Mouse (Mus musculus) layer of hippocampus, postnatal 14 days (tissue): ENCODE results near the gene Rps6ka1. TPM values are rescaled to one million over a fixed set of nuclear protein-coding genes. Genes with fewer than 3 reads are reported as not detected.
"Not testable (repeated sequence)": the region's sequence is repeated elsewhere in the genome, so short reads cannot be mapped to it uniquely, and the experiment has no call there.

Experiments
- DNase-seq, 2 experiments: peaks; one replicate each; pipeline ENCODE4 v3.0.0; 2021 to 2022; ENCODE audit warnings: low spot score in 2 of 2, mixed read lengths in 1 of 2
- total RNA-seq, 2 experiments: library from RNA; stranded (reverse); gene quantifications; 2 replicates each; pipeline ENCODE4 v1.2.3; 2021

Gene Rps6ka1
- total RNA-seq, 2 experiments from 2014 or later: 13.6 to 14.4 TPM

GRCm38 (mm10) chr4:133864380-133864981 is 23.1 kb downstream of the Rps6ka1 start:
- DNase-seq: no peak

- no peak for DNase-seq
Measured at GRCm38 (mm10) chr4:133863795-133864379, 23.7 kb downstream of the Rps6ka1 start.

- no peak for DNase-seq
Measured at GRCm38 (mm10) chr4:133857527-133857926, 30.1 kb downstream of the Rps6ka1 start.

- DNase-seq: no peak
Measured at GRCm38 (mm10) chr4:133854621-133855020, 33.0 kb downstream of the Rps6ka1 start.

GRCm38 (mm10) chr4:133853630-133854029 is 34.0 kb downstream of the Rps6ka1 start:
- DNase-seq: no peak

- no peak for DNase-seq
Measured at GRCm38 (mm10) chr4:133846625-133847024, 41.0 kb downstream of the Rps6ka1 start.

- DNase-seq: no peak
Measured at GRCm38 (mm10) chr4:133845060-133845459, 42.5 kb downstream of the Rps6ka1 start.

GRCm38 (mm10) chr4:133844209-133844841 is 43.3 kb downstream of the Rps6ka1 start:
- no peak for DNase-seq

GRCm38 (mm10) chr4:133842992-133843737 is 44.4 kb downstream of the Rps6ka1 start:
- DNase-seq: no peak

- DNase-seq: not testable (repeated sequence)
Measured at GRCm38 (mm10) chr4:133841756-133842483, 45.7 kb downstream of the Rps6ka1 start.

- DNase-seq: no peak
Measured at GRCm38 (mm10) chr4:133841035-133841434, 46.6 kb downstream of the Rps6ka1 start.

- DNase-seq: no peak
Measured at GRCm38 (mm10) chr4:133840501-133840900, 47.1 kb downstream of the Rps6ka1 start.

- DNase-seq: no peak
Measured at GRCm38 (mm10) chr4:133839385-133839826, 48.2 kb downstream of the Rps6ka1 start.

- DNase-seq: no peak
Measured at GRCm38 (mm10) chr4:133836575-133836974, 51.0 kb downstream of the Rps6ka1 start.

GRCm38 (mm10) chr4:133835211-133835610 is 52.4 kb downstream of the Rps6ka1 start:
- no peak for DNase-seq

- no peak for DNase-seq
Measured at GRCm38 (mm10) chr4:133832945-133833874, 54.4 kb downstream of the Rps6ka1 start.

- no peak for DNase-seq
Measured at GRCm38 (mm10) chr4:133830453-133830852, 57.1 kb downstream of the Rps6ka1 start.

- DNase-seq: peak; percentile 77 to 86
Measured at GRCm38 (mm10) chr4:133829281-133830070, 58.1 kb downstream of the Rps6ka1 start.
